Mouse (Mus musculus): ENCODE results near the gene Gja1.

Gene Gja1

GRCm38 (mm10) chr10:56415894-56416570 is 38.9 kb downstream of the Gja1 start:
- DNase-seq (ENCODE audit: low spot score): no peak

- no peak for DNase-seq (ENCODE audit: low spot score)
Observed at GRCm38 (mm10) chr10:56422518-56422917, 45.4 kb downstream of the Gja1 start.

DNA sequence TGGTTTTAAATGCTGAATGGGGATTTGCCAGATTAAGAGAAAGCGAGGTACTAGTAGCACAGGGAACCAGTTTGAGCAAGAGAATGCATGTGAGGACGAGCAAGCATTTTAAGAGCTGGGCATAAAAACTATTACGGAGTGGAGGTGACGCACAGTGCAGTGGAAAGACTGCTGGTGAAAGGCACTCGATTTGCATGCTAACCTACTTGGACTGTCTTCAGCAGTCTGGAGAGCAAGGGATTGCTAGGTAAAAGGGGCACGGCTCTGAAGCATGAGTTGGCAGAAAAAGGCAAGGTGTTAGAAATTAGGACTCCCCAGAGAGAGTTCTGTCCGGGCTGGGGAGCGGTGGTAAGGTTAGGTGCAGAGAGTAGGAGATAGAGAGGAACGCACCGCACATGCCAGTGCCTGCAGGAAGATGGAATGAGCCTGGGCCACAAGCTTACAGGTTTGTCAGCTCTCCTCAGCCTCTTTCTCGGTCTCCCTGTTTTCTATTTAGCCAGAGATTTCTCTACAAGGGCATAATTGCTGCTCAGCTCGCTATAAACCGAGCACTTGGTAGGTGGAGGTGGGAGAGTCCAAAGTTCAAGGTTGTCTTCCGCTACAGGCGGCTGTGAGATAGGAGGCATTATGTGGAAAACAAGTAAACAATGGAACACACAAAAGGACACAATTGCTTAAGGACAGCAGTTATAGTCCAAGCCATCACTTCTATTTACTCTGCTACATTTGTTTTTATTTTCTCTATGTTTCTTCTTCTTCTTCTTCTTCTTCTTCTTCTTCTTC is 48.1 kb downstream of the Gja1 start:
- no peak for DNase-seq (ENCODE audit: low spot score)

DNA sequence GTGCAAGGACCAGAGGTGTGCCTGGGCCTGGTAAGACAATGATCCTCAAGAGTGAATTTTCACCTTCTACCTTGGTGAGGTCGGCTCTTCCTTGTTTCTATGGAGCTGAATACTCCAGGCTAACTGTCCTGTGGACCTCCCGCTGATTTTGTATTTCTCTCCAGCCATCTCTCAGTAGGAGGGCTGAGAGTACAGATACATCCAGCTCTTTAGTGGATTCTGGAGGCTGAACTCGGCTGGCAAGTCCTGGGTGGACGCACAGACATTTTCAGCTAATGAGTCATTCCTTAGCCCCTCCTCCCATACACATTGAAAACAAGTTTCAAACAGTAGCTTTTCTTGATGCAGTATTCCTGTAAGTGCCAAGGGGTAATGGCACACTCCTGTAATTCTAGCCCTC is 49.2 kb downstream of the Gja1 start:
- DNase-seq (ENCODE audit: low spot score): no peak

DNA sequence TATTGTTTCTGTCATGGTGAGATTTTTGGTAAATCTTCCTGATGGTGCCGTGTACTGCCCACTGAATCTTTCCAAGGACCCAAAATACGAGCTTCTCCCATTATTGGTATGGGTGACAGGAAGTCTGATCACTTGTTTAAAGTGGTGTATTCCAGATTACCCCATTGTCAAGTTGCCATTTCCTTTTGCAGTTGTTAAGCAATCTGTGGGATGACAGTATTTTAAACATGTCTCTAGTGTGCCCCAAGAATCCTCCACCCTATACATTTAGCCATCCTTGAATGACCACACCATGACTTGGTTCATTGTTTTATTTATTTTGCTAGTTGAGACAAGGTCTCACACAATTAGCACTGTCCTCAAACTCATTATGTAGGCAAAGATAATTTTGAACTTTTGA is 50.3 kb downstream of the Gja1 start:
- DNase-seq (ENCODE audit: low spot score): no peak

DNA sequence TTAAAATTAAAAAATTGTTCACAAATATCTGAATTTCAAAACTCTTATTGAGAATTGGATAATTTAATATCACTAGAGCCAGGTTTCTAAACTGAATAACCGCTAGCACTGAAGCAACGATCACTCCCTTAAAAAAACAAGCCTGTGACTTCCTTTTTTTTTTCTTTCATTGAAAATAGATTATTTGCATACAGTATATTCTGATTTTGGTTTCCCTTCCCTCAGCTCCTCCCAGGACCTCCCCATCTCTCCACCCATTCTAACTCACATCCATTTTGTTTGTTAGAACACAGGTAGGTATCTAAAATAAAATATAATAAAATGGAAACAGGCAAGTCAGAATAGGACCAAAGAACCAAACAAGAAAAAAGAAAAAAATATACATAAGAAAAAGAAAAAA is 50.7 kb downstream of the Gja1 start:
- no peak for DNase-seq (ENCODE audit: low spot score)

GRCm38 (mm10) chr10:56429011-56429410 is 51.9 kb downstream of the Gja1 start:
- no peak for DNase-seq (ENCODE audit: low spot score)

DNA sequence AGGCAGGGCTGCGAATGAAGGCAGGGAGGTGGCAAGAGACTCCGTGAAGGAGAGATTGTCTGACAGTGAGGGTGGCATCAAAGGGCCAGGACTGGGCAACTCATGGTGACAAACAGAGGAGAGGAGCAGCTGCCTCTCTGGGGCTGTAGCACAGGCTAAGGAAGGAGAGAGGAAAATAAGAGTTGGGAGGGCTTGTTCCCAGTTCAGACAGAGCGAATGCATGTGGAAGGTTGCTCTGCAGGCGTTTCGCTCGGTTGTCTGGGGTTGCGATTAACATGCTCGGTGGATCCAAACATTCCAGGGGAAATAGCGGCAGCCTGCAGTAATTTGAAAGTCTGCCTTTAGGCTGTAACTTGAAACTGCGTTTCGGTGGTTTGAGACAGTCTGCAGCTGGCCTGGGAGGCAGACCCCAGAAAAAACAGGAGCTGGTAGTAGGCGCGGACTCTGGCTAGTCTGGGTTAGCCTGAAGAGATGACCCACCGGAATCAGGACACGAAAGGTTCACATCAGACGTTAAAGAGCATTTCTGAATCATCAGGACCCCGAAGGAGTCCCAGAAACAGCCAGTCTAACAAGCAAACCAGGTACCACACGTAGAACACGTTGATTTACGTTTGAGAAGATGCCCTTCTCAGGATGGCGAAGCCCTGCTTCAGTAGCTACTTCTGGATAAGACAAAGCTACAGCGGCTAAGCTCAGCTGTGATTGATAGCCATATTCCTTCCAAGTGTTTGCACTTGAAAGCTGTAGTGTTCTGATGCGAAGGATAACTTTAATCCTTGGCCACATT is 54.7 kb downstream of the Gja1 start:
- no peak for DNase-seq (ENCODE audit: low spot score)

DNA sequence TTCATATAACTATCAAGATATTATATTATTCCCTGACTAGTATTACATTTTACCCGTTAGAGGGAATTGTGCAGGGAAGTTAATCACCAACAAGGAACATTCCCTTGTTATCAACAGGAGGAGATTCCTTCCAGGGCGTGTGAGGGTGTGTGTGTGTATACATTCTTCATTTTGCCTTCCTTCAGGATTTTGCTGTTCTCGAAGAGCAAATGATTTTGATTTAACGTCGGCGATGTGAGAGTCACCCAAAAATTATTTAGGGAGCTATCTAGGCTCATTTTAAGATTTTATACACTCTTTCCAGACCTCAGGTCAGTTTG is 55.2 kb downstream of the Gja1 start:
- no peak for DNase-seq (ENCODE audit: low spot score)

DNA sequence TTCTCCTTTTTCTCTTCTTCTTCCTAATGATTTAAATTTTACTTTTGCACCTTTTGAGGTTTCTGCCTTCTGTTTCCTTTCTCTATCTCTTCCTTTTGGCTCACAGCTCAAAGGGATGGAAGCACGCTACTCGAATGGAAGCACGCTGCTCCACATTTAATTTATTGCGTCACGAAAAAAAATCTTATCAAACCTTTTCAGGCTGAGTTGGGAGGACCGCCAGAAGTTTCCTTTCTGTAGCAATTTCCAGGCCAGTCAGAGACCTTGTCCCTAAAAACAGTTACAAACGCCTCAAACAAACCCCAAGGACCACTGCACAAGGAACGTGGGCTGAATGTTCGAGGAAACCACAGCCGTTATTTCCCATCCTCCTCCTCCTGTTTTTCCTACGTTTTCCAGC is 60.2 kb downstream of the Gja1 start:
- no peak for DNase-seq (ENCODE audit: low spot score)

DNA sequence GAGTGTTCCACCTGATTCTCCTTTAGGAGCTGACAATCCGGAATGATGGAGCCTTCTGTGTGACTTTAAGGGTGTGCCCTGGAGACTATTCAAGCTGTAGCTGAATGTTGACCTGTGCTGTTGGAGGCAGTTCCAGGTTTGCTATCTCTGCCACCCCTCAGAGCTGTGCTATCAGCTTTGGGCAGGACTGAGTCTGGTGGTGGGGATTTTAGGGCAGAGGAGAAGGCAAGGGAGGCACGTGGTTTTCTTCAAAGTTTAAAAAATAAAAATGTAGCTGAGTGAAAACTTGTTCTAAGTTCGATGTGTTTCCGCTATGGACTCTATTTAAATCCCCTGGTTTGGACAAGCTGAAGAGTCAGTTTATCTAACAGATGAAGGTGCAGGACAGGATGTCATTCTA is 62.5 kb downstream of the Gja1 start:
- peak; percentile 10 for DNase-seq (ENCODE audit: low spot score)

- DNase-seq (ENCODE audit: low spot score): no peak
Observed at GRCm38 (mm10) chr10:56444457-56444856, 67.3 kb downstream of the Gja1 start.

DNA sequence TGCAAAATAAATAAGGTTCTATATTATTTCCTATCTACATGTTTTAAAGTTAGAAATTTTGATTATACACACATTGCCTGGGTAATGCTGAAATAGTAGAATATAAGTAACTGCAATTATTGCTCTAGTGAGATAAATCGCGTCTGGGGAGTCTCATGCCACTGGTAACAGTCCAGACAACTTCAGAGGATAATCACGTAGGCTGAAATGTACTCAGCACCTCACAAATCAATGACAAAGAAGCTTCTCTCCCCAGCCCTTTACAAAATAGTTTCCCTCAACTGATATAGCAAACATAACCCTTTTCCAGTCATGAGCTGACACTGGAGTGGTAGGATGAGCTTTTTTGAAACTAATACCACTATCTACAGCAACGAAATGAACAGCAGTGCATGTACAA is 71.9 kb downstream of the Gja1 start:
- no peak for DNase-seq (ENCODE audit: low spot score)
